Mouse (Mus musculus) bone marrow, adult 2 months (tissue): ENCODE results near the gene Naa80.

Experiments used
- CTCF ChIP-seq: fragments of 200-500 bp; IDR thresholded peaks from 2 replicates; pipeline ENCODE4 v1.5.1; 2011; ENCODE audit warnings: low read length, control low read depth; ENCODE audit not compliant: control insufficient read depth, insufficient read depth
- POLR2A ChIP-seq: fragments of 200-500 bp; IDR thresholded peaks from 2 replicates; pipeline ENCODE4 v1.6.1; 2011; ENCODE audit warnings: low read depth, mild to moderate bottlenecking, control low read depth, low read length, borderline replicate concordance; ENCODE audit not compliant: control insufficient read depth

DNA sequence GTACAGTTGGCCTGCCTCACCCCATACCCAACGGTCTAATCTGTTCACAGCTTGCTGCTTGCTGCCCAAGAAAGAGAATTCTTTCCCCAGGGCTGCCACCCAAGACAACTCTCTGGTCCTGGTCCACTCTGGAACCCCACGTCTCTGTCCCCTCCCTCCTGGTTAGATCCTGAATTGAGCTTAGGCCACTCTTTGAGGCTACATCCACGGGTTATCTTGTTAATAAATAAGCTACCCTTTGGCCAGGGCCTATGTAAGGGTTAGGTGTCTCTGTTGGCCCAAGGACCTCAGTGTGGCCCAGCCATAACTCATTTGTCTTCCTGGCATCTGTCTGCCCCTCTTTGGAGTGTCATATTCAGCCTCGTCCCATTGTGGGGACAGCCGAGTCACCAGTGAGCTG, 19.7 kb downstream of the Naa80 start:
- TF ChIP-seq CTCF (no peak), POLR2A (no peak)
